Mouse (Mus musculus): ENCODE measurements around the gene Cebpb. TPM values are rescaled to one million over a fixed set of nuclear protein-coding genes. Genes with fewer than 3 reads are reported as not detected.

Cebpb gene
- polyA plus RNA-seq, 1 experiment from 2014 or later, result 7.4 TPM

GRCm38 (mm10) chr2:167693540-167693939, 4.8 kb downstream of the Cebpb start:
- WGBS (ENCODE audit: insufficient replicate concordance), result 70% methylated on average over 2 of the region's 2 CpGs
- H3K27ac ChIP-seq, result no peak overlapping the region
- DNase-seq (no peak), ATAC-seq (ENCODE audit: low read depth) (no peak)
- H3K9ac ChIP-seq, result no peak overlapping the region
- H3K4me3 ChIP-seq (replicated peaks), result no peak overlapping the region
- H3K4me1 ChIP-seq (replicated peaks), result peaks cover 42% of the 10 kb centered on the region
- no peak overlapping the region for H3K4me2 ChIP-seq
- peaks cover 35% of the 10 kb centered on the region for H3K27me3 ChIP-seq
- H3K36me3 ChIP-seq, result no peaks in the 10 kb centered on the region
- H3K9me3 ChIP-seq (replicated peaks), result no peaks in the 10 kb centered on the region

GRCm38 (mm10) chr2:167694244-167694643, 5.5 kb downstream of the Cebpb start:
- DNase-seq (no peak), ATAC-seq (ENCODE audit: low read depth) (no peak)
- Histone ChIP-seq H3K9me3 (replicated peaks) (no peaks in the 10 kb centered on the region), H3K27ac (no peak overlapping the region), H3K36me3 (no peaks in the 10 kb centered on the region), H3K4me2 (no peak overlapping the region), H3K4me1 (replicated peaks) (peaks cover 40% of the 10 kb centered on the region), H3K4me3 (replicated peaks) (no peak overlapping the region), H3K9ac (no peak overlapping the region), H3K27me3 (peaks cover 28% of the 10 kb centered on the region)
- WGBS (ENCODE audit: insufficient replicate concordance), result 93% methylated on average over 1 of the region's 1 CpGs

DNA sequence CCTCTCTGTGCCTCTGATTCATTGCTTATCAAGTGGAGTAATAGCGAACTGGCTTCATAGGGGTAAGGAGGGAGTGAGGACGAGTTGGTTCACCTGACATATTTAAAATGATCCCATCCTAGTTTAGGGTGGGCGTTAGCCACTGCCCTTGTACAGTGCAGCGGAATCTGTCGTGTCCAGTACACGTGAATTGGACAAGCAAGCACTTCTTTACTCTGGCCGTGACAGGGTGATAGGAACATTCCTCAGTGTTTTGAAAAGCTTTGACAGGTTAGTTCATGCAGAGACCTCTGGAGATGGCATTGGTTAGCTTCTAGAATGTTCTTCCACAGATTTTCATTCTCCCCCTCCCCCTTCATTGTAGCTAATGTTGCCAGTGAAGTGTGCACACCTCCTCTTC, 6.2 kb downstream of the Cebpb start:
- no peak for DNase-seq
- H3K9ac ChIP-seq, result no peak overlapping the region
- no peak overlapping the region for H3K4me3 ChIP-seq (replicated peaks)
- H3K27me3 ChIP-seq, result peaks cover 21% of the 10 kb centered on the region
- H3K27ac ChIP-seq, result no peak overlapping the region
- H3K4me2 ChIP-seq, result no peak overlapping the region
- no peaks in the 10 kb centered on the region for H3K36me3 ChIP-seq
- WGBS (ENCODE audit: insufficient replicate concordance), result 75% methylated on average over 7 of the region's 7 CpGs
- no peak for ATAC-seq (ENCODE audit: low read depth)
- H3K4me1 ChIP-seq (replicated peaks), result peaks cover 32% of the 10 kb centered on the region
- no peaks in the 10 kb centered on the region for H3K9me3 ChIP-seq (replicated peaks)

GRCm38 (mm10) chr2:167695491-167695890, 6.8 kb downstream of the Cebpb start:
- no peak overlapping the region for H3K27ac ChIP-seq
- WGBS (ENCODE audit: insufficient replicate concordance), result 78% methylated on average over 14 of the region's 14 CpGs
- ATAC-seq (ENCODE audit: low read depth) (no peak), DNase-seq (no peak)
- no peaks in the 10 kb centered on the region for H3K9me3 ChIP-seq (replicated peaks)
- peaks cover 17% of the 10 kb centered on the region for H3K27me3 ChIP-seq
- H3K4me2 ChIP-seq, result no peak overlapping the region
- no peaks in the 10 kb centered on the region for H3K36me3 ChIP-seq
- H3K4me1 ChIP-seq (replicated peaks), result peaks cover 29% of the 10 kb centered on the region
- H3K9ac ChIP-seq, result no peak overlapping the region
- no peak overlapping the region for H3K4me3 ChIP-seq (replicated peaks)

DNA sequence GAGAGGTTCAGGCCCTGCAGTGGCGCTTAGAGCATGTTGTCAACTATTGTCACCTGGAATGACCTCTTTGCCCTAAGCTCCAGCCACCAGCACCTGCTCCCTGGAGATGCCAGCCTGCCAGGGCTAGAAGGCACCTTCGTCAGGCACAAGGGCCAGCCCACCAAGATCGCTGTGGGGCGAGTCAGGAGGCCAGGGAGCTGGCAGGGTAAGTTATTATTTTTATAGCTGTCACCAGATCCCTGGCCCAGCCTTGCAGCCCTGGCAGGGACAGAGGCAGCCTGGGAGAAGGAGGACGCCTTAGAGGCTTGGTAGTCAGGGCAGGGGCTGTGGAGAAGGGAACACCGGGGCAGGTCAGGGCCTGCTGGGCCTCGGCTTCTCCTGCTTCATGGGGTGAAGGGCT, 7.4 kb downstream of the Cebpb start:
- Histone ChIP-seq H3K27me3 (peaks cover 11% of the 10 kb centered on the region), H3K4me2 (no peak overlapping the region), H3K27ac (no peak overlapping the region), H3K36me3 (no peaks in the 10 kb centered on the region), H3K4me1 (replicated peaks) (peaks cover 23% of the 10 kb centered on the region), H3K9me3 (replicated peaks) (no peaks in the 10 kb centered on the region), H3K9ac (no peak overlapping the region), H3K4me3 (replicated peaks) (no peak overlapping the region)
- no peak for DNase-seq
- ATAC-seq (ENCODE audit: low read depth), result no peak
- WGBS (ENCODE audit: insufficient replicate concordance), result 80% methylated on average over 7 of the region's 7 CpGs

DNA sequence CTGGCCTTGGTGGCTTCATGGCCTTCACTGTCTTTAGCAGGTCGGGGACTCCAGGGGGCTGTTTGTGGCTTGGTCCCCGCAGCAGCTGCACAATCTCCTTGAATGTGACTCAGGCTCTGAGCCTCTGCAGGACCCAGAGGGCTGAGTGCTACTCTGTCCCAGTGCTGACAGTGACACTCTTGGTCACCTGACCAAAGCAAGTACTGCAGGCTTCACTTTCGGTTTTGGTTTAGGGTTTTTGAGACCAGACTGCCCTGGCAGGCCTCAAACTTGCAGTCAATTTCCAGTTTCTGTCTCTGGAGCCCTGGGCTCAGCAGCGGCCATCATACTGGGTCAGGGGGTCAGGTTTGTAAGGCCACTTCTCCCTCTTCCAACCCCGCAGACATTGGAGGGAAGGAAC, 9.2 kb downstream of the Cebpb start:
- peak overlapping the region; percentile 42 for H3K4me2 ChIP-seq
- H3K27ac ChIP-seq, result peak overlapping the region; percentile 65
- DNase-seq (peak; percentile 30), ATAC-seq (ENCODE audit: low read depth) (peak; percentile 73)
- peaks cover 2% of the 10 kb centered on the region; the same call in 1 of the 2 replicates for H3K27me3 ChIP-seq
- peaks cover 11% of the 10 kb centered on the region for H3K4me1 ChIP-seq (replicated peaks)
- no peaks in the 10 kb centered on the region for H3K9me3 ChIP-seq (replicated peaks)
- 9% methylated on average over 5 of the region's 5 CpGs for WGBS (ENCODE audit: insufficient replicate concordance)
- H3K9ac ChIP-seq, result peak overlapping the region; percentile 46
- peak overlapping the region; percentile 39 for H3K4me3 ChIP-seq (replicated peaks)
- H3K36me3 ChIP-seq, result no peaks in the 10 kb centered on the region

GRCm38 (mm10) chr2:167700018-167700417, 11.3 kb downstream of the Cebpb start:
- H3K4me3 ChIP-seq (replicated peaks), result no peak overlapping the region
- no peaks in the 10 kb centered on the region for H3K9me3 ChIP-seq (replicated peaks)
- ATAC-seq (ENCODE audit: low read depth) (no peak), DNase-seq (no peak)
- no peak overlapping the region for H3K27ac ChIP-seq
- peaks cover 11% of the 10 kb centered on the region for H3K4me1 ChIP-seq (replicated peaks)
- no peak overlapping the region for H3K9ac ChIP-seq
- WGBS (ENCODE audit: insufficient replicate concordance), result 58% methylated on average over 5 of the region's 5 CpGs
- no peak overlapping the region for H3K4me2 ChIP-seq
- no peaks in the 10 kb centered on the region for H3K36me3 ChIP-seq
- no peaks in the 10 kb centered on the region for H3K27me3 ChIP-seq

DNA sequence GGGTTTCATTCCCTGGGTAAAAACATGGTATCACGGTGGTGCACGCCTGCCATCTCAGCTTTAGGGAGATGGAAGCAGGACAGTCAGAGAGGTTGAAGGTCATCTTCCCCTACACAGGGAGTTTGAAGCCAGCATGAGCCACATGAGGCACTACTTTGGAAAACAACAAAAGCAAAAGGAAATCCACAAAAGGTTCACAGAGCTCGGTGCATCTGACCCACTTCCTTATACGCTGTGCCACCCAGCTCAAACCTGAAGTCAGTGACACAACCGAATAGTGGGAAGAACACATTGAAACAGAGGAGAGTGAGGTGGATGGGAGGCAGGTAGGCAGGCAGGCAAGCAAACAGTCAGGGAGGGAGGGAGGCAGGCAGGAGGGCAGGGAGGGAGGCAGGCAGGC, 12.8 kb downstream of the Cebpb start:
- no peak overlapping the region for H3K4me2 ChIP-seq
- H3K9ac ChIP-seq, result no peak overlapping the region
- H3K36me3 ChIP-seq, result no peaks in the 10 kb centered on the region
- H3K9me3 ChIP-seq (replicated peaks), result no peaks in the 10 kb centered on the region
- DNase-seq (no peak), ATAC-seq (ENCODE audit: low read depth) (no peak)
- WGBS (ENCODE audit: insufficient replicate concordance), result 44% methylated on average over 5 of the region's 5 CpGs
- no peak overlapping the region for H3K27ac ChIP-seq
- H3K27me3 ChIP-seq, result no peaks in the 10 kb centered on the region
- peaks cover 11% of the 10 kb centered on the region for H3K4me1 ChIP-seq (replicated peaks)
- no peak overlapping the region for H3K4me3 ChIP-seq (replicated peaks)

GRCm38 (mm10) chr2:167702126-167702525, 13.4 kb downstream of the Cebpb start:
- no peak for DNase-seq
- no peak for ATAC-seq (ENCODE audit: low read depth)
- H3K4me3 ChIP-seq (replicated peaks), result no peak overlapping the region
- H3K27ac ChIP-seq, result no peak overlapping the region
- no peaks in the 10 kb centered on the region for H3K36me3 ChIP-seq
- H3K9me3 ChIP-seq (replicated peaks), result no peaks in the 10 kb centered on the region
- 53% methylated on average over 6 of the region's 6 CpGs for WGBS (ENCODE audit: insufficient replicate concordance)
- H3K9ac ChIP-seq, result no peak overlapping the region
- no peak overlapping the region for H3K4me2 ChIP-seq
- H3K27me3 ChIP-seq, result no peaks in the 10 kb centered on the region
- peaks cover 11% of the 10 kb centered on the region for H3K4me1 ChIP-seq (replicated peaks)

DNA sequence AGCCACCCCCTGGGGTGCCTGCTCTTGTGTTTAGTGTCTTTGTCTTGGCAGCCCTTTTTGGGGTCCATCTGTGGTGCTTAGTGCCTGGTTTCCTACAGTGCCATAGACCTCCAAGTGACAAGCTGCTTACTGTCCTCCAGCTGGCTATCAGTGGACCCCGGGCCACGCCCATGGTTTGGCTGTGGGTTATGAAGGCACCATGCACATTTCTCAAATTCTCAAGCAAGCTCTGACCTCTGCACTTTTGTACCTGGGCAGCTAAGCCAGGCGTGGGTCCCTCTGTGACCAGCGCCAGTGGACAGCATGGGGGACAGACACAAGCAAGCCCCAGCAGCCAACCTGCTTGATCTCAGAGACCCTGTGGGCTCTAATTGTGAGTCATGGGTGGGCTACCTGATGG, 15.7 kb downstream of the Cebpb start:
- H3K4me1 ChIP-seq (replicated peaks), result no peaks in the 10 kb centered on the region
- no peaks in the 10 kb centered on the region for H3K36me3 ChIP-seq
- H3K4me3 ChIP-seq (replicated peaks), result no peak overlapping the region
- H3K9ac ChIP-seq, result no peak overlapping the region
- H3K9me3 ChIP-seq (replicated peaks), result no peaks in the 10 kb centered on the region
- 73% methylated on average over 4 of the region's 4 CpGs for WGBS (ENCODE audit: insufficient replicate concordance)
- ATAC-seq (ENCODE audit: low read depth), result no peak
- H3K4me2 ChIP-seq, result no peak overlapping the region
- no peaks in the 10 kb centered on the region for H3K27me3 ChIP-seq
- no peak overlapping the region for H3K27ac ChIP-seq
- DNase-seq, result no peak

DNA sequence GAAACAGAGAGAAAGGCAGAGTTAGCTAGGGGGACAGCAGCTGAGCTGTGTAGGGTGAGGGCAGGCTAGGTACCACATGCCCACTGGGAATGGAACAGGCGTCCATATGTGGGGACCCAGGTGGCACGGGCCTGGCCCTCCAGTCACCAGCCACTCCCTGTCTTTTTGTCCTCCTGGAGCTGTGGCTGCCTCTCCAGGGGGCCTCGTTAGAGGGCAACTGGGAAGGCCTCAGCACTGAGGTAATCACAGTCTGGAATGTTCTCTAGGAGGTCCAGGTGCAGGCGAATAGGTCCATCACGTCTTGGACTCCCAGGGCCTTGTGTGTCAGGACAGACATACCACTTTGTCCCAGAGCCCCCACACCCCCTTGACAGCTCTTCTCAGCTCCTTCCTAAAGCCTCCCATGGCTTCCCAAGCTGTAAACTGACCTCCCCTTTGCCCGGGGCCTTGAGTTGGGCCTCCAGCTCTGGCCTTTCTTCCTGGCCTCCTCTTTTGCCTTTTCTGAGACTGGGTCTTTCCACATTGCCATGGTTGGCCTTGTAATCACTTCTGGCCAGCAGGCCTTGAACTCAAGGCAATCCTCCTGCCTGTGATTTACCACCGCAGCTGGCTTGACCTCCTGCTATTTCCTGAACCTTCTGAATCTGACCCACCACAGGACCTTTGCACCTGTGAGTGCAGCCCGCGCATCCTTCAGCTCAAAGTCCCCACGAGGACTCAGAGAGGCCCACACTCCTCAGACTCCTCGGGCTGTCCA, 17.6 kb downstream of the Cebpb start:
- Histone ChIP-seq H3K9ac (no peak overlapping the region), H3K9me3 (replicated peaks) (no peaks in the 10 kb centered on the region), H3K4me1 (replicated peaks) (peaks cover 12% of the 10 kb centered on the region), H3K36me3 (no peaks in the 10 kb centered on the region), H3K27ac (no peak overlapping the region), H3K4me3 (replicated peaks) (no peak overlapping the region), H3K4me2 (no peak overlapping the region), H3K27me3 (no peaks in the 10 kb centered on the region)
- whole genome bisulfite sequencing (ENCODE audit: insufficient replicate concordance), result 70% methylated on average over 11 of the region's 11 CpGs
- ATAC-seq (ENCODE audit: low read depth) (no peak), DNase-seq (no peak)

DNA sequence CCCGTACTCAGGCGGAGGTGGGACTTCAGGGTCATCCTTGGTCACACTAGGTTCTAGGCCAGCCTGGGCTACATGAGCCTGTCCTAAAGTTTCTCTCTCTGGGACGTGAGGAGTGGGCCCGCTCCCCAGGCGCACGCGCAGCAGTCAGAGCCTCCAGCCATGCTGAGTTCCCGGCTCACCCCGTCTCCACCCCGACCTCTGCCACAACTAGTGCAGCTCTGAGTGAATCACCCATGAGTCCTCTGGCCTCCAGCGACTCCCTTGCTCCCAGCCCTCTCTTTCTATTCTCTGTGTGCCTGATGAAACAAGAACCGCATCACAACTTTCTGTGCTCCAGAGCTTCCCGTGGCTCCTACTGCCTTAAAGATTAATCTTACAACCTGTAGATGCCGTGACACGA, 19.7 kb downstream of the Cebpb start:
- peaks cover 14% of the 10 kb centered on the region for H3K4me1 ChIP-seq (replicated peaks)
- no peak overlapping the region for H3K4me3 ChIP-seq (replicated peaks)
- ATAC-seq (ENCODE audit: low read depth) (no peak), DNase-seq (no peak)
- H3K9me3 ChIP-seq (replicated peaks), result no peaks in the 10 kb centered on the region
- 60% methylated on average over 15 of the region's 15 CpGs for WGBS (ENCODE audit: insufficient replicate concordance)
- no peaks in the 10 kb centered on the region for H3K27me3 ChIP-seq
- no peak overlapping the region for H3K4me2 ChIP-seq
- H3K27ac ChIP-seq, result no peak overlapping the region
- no peaks in the 10 kb centered on the region for H3K36me3 ChIP-seq
- H3K9ac ChIP-seq, result no peak overlapping the region

Data from liver, embryonic 13.5 days (tissue).